Mouse (Mus musculus): ENCODE measurements around the gene Smpdl3a. TPM values are rescaled to one million over a fixed set of nuclear protein-coding genes. Genes with fewer than 3 reads are reported as not detected.
A peak's percentile ranks its signal among the peaks of the same experiment; 100 is the strongest.

The Smpdl3a gene
- total RNA-seq, 2 experiments from 2014 or later = 45.8 to 97.2 TPM

- ATAC-seq (replicated peaks; ENCODE audit: low FRiP score, poor library complexity, severe bottlenecking) = no peak
These were observed 20.2 kb downstream of the Smpdl3a start for GRCm38 (mm10) chr10:57814295-57814694.

- ATAC-seq (replicated peaks; ENCODE audit: low FRiP score, poor library complexity, severe bottlenecking) = no peak
These were observed 21.7 kb downstream of the Smpdl3a start for GRCm38 (mm10) chr10:57815869-57816268.

- no peak for ATAC-seq (replicated peaks; ENCODE audit: low FRiP score, poor library complexity, severe bottlenecking)
These were observed 25.1 kb downstream of the Smpdl3a start for GRCm38 (mm10) chr10:57819209-57819608.

GRCm38 (mm10) chr10:57822473-57822872, 28.3 kb downstream of the Smpdl3a start:
- ATAC-seq (replicated peaks; ENCODE audit: low FRiP score, poor library complexity, severe bottlenecking) = no peak

- ATAC-seq (replicated peaks; ENCODE audit: low FRiP score, poor library complexity, severe bottlenecking) = no peak
These were observed 34.5 kb downstream of the Smpdl3a start for GRCm38 (mm10) chr10:57828649-57829048.

DNA sequence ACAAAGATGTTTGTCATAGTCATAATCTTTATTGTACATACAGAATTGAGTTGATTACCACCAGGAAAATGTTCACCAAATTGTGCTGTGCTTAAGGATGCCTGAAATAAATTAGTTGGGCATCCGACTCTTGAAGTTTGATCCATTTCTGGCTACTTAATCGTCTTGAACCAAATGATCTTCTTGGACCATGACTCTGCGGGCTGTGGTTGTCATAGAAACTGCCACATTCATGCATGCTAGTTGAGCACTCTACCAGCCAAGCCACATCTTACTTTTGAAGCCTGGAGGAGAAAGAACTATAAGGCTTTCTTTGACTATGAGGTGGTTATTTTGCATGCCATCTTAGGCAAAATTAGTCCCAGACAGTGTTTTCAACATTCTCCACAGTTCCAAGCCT, 35.5 kb downstream of the Smpdl3a start:
- no peak for ATAC-seq (replicated peaks; ENCODE audit: low FRiP score, poor library complexity, severe bottlenecking)

DNA sequence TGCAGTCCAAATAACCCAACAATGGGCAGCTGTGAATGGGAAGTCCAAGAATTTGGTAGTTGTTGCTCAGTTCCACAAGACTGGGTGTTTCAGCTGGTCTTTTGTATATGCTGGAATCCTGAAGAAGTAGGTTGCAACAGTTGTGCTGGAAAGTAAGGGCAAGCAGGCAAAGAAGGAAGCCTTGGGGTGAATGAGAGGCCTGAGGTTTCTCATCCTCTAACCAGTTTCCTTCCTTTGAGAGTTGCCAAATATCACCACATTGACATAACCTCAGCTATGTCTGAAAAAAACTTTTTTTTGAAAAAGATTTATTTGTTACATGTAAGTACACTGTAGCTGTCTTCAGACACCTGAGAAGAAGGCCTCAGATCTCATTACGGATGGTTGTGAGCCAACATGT, 41.0 kb downstream of the Smpdl3a start:
- no peak for ATAC-seq (replicated peaks; ENCODE audit: low FRiP score, poor library complexity, severe bottlenecking)

- ATAC-seq (replicated peaks; ENCODE audit: low FRiP score, poor library complexity, severe bottlenecking) = no peak
These were observed 41.8 kb downstream of the Smpdl3a start for GRCm38 (mm10) chr10:57835982-57836381.

DNA sequence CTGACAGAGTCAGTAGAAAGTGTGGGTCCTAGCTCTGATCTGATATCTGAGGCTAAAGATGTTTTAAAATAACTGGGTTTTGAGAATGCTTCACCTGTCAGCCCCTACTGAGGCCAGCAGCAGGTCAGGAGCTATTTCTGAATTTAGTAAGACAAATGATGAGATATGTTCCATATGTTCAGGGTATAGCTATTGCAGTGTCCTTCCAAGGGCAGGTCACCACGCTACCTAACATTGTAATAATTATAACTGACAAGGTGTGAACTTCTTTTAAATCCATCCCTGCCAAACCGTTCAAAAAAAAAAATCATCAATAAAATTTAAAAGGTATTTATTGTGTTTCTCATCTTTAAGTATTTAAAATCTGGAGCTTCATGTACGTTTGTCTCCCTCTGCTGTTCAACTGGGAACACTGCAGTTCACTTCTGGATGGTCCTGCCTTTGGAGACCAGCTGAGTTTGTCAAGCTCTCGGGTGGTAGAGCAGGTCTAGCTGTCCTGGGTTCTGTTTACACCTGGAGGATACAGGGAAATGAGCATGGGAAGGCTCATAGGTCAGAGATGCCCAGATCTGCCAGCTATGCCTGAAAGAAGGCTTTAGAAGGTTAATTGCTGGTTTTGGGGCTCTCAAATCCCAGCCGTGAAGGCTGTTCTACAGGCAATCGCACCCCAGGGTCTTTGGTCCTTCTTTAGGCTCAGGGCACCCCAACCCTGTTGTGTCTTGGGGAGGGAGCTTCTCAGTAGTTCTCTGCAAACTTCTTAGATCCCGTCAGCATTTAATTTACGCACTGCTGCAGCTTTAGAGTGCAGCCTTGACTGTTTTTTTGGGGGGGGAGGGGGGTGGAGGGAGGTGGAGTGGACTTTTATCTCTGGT, 47.7 kb downstream of the Smpdl3a start:
- peak; percentile 73; the same call in 1 of the 2 replicates for ATAC-seq (replicated peaks; ENCODE audit: low FRiP score, poor library complexity, severe bottlenecking)

- no peak for ATAC-seq (replicated peaks; ENCODE audit: low FRiP score, poor library complexity, severe bottlenecking)
These were observed 54.0 kb downstream of the Smpdl3a start for GRCm38 (mm10) chr10:57847916-57848682.

Other genes with a start within 250 kb of the Smpdl3a start
- gene Pkib, start 162.4 kb upstream of the Smpdl3a start, total RNA-seq (2015; ENCODE audit: low replicate concordance) = 0.84 and 5.0 TPM in 2 replicates
- 0.43 and 2.6 TPM in 2 replicates for gene Pkib, start 162.4 kb upstream of the Smpdl3a start, total RNA-seq (2017; ENCODE audit: low replicate concordance)
- not detected in 2 replicates for gene Fabp7, start 9.5 kb upstream of the Smpdl3a start, total RNA-seq (2015; ENCODE audit: low replicate concordance)
- gene Fabp7, start 9.5 kb upstream of the Smpdl3a start, total RNA-seq (2017; ENCODE audit: low replicate concordance) = not detected in 2 replicates